Mouse (Mus musculus): ENCODE results near the gene Gm16181. TPM values are rescaled to one million over a fixed set of nuclear protein-coding genes. Genes with fewer than 3 reads are reported as not detected.

Gm16181 gene
- 0.26 and 0.69 TPM in 2 replicates for polyA plus RNA-seq (2015; fragmentation: Nextera tagmentation; extraction: Ambion mirVana)

- DNase-seq (ENCODE audit: low spot score), result no peak
These were observed at the start of gene Gm16181 for GRCm38 (mm10) chr17:35220156-35220952. Gene Gm16181 (plus strand): TSS chr17:35220834.

- no peak for DNase-seq (ENCODE audit: low spot score)
These were observed 48.0 kb upstream of the Gm16181 start for GRCm38 (mm10) chr17:35172445-35173234.

- peak; percentile 48 for DNase-seq (ENCODE audit: low spot score)
These were observed 47.3 kb upstream of the Gm16181 start for GRCm38 (mm10) chr17:35173329-35173728.

GRCm38 (mm10) chr17:35174201-35174977 is 46.2 kb upstream of the Gm16181 start:
- no peak for DNase-seq (ENCODE audit: low spot score)

- no peak for DNase-seq (ENCODE audit: low spot score)
These were observed 45.3 kb upstream of the Gm16181 start for GRCm38 (mm10) chr17:35175382-35175781.

GRCm38 (mm10) chr17:35175968-35176367 is 44.7 kb upstream of the Gm16181 start, which contains the start of gene Aif1:
Gene Aif1 (minus strand): TSS chr17:35176068.
- no peak for DNase-seq (ENCODE audit: low spot score)

GRCm38 (mm10) chr17:35178528-35178927 is 42.1 kb upstream of the Gm16181 start:
- peak; percentile 80 for DNase-seq (ENCODE audit: low spot score)

GRCm38 (mm10) chr17:35180093-35180492 is 40.5 kb upstream of the Gm16181 start:
- no peak for DNase-seq (ENCODE audit: low spot score)

- peak; percentile 85 for DNase-seq (ENCODE audit: low spot score)
These were observed 34.7 kb upstream of the Gm16181 start for GRCm38 (mm10) chr17:35185639-35186611.

GRCm38 (mm10) chr17:35186681-35187080 is 34.0 kb upstream of the Gm16181 start:
- peak; percentile 71 for DNase-seq (ENCODE audit: low spot score)

GRCm38 (mm10) chr17:35187345-35187744 is 33.3 kb upstream of the Gm16181 start:
- no peak for DNase-seq (ENCODE audit: low spot score)

- DNase-seq (ENCODE audit: low spot score), result no peak
These were observed 32.5 kb upstream of the Gm16181 start, which contains the start of gene Lst1 for GRCm38 (mm10) chr17:35187959-35188610. Gene Lst1 (minus strand): TSS chr17:35188439.

- peak; percentile 33 for DNase-seq (ENCODE audit: low spot score)
These were observed 31.4 kb upstream of the Gm16181 start for GRCm38 (mm10) chr17:35189186-35189585.

GRCm38 (mm10) chr17:35190096-35190495 is 30.5 kb upstream of the Gm16181 start:
- DNase-seq (ENCODE audit: low spot score), result peak; percentile 73

- DNase-seq (ENCODE audit: low spot score), result no peak
These were observed 28.9 kb upstream of the Gm16181 start for GRCm38 (mm10) chr17:35191723-35192122.

- DNase-seq (ENCODE audit: low spot score), result no peak
These were observed 27.7 kb upstream of the Gm16181 start for GRCm38 (mm10) chr17:35192924-35193323.

- DNase-seq (ENCODE audit: low spot score), result peak; percentile 90
These were observed 26.5 kb upstream of the Gm16181 start, which contains the start of gene Ltb for GRCm38 (mm10) chr17:35193881-35194843. Gene Ltb (plus strand): TSS chr17:35194439.
